Mouse (Mus musculus) liver, embryonic 12.5 days (tissue): ENCODE data around the gene E130218I03Rik. TPM values are rescaled to one million over a fixed set of nuclear protein-coding genes. Genes with fewer than 3 reads are reported as not detected.

ENCODE experiments used
- ATAC-seq: fragments of 200-750 bp; cut with Nextera tagmentation; 2 replicates; pipeline ENCODE4 v1.8.0; 2017; ENCODE audit warnings: moderate number of reproducible peaks, mild to moderate bottlenecking, moderate library complexity
- H3K27ac ChIP-seq: fragments of 300-500 bp; sonication (generic); 2 replicates; pipeline ENCODE4 v1.5.1; 2016; ENCODE audit warnings: mild to moderate bottlenecking
- H3K27me3 ChIP-seq: fragments of 300-500 bp; sonication (generic); replicated peaks from 2 replicates; pipeline ENCODE4 v1.6.1; 2016; ENCODE audit warnings: mild to moderate bottlenecking, moderate library complexity
- H3K36me3 ChIP-seq: fragments of 300-500 bp; sonication (generic); 2 replicates; pipeline ENCODE4 v1.6.1; 2016; ENCODE audit warnings: mild to moderate bottlenecking, moderate library complexity
- H3K4me1 ChIP-seq: fragments of 300-500 bp; sonication (generic); 2 replicates; pipeline ENCODE4 v1.6.1; 2016
- H3K4me2 ChIP-seq: fragments of 300-500 bp; sonication (generic); 2 replicates; pipeline ENCODE4 v1.6.1; 2016; ENCODE audit warnings: mild to moderate bottlenecking, moderate library complexity
- H3K4me3 ChIP-seq: fragments of 300-500 bp; sonication (generic); 2 replicates; pipeline ENCODE4 v1.5.1; 2016; ENCODE audit warnings: mild to moderate bottlenecking, moderate library complexity
- H3K9ac ChIP-seq: fragments of 300-500 bp; sonication (generic); 2 replicates; pipeline ENCODE4 v1.6.1; 2016; ENCODE audit warnings: mild to moderate bottlenecking, moderate library complexity
- H3K9me3 ChIP-seq: fragments of 300-500 bp; sonication (generic); replicated peaks from 2 replicates; pipeline ENCODE4 v1.6.1; 2016; ENCODE audit warnings: mild to moderate bottlenecking, moderate library complexity
- WGBS: fragments of 180-500 bp; shearing (Covaris S2); methylation state at CpG from one replicate; pipeline ENCODE4 v1.1.7; 2016; ENCODE audit not compliant: insufficient replicate concordance; 5-methylcytosine and 5-hydroxymethylcytosine counted together
- polyA plus RNA-seq: library from polyadenylated mRNA; unstranded; fragments of >200 nt; fragmentation: Nextera tagmentation; extraction: Ambion mirVana; gene quantifications from 2 replicates; pipeline ENCODE4 v1.2.1, GENCODE M21; 2016

The E130218I03Rik gene
- polyA plus RNA-seq = 0.30 and 0.48 TPM in 2 replicates

GRCm38 (mm10) chr4:134243516-134244250 is at the start of gene E130218I03Rik:
Gene E130218I03Rik (plus strand): TSS chr4:134243662.
- ATAC-seq = no peak
- Histone ChIP-seq H3K36me3 (peaks cover 11% of the 10 kb centered on the region; the same call in 1 of the 2 replicates), H3K4me2 (peak within 1 kb of the TSS; percentile 97), H3K4me1 (peaks cover 25% of the 10 kb centered on the region), H3K27ac (peak within 1 kb of the TSS; percentile 11; the same call in 1 of the 2 replicates), H3K4me3 (peak within 1 kb of the TSS; percentile 87), H3K27me3 (peaks cover 37% of the 10 kb centered on the region), H3K9ac (peak within 1 kb of the TSS; percentile 81), H3K9me3 (no peaks in the 10 kb centered on the region)
- 82% methylated on average over 17 of the region's 17 CpGs for WGBS

- Histone ChIP-seq H3K27ac (no peak overlapping the region), H3K9me3 (no peaks in the 10 kb centered on the region), H3K9ac (no peak overlapping the region), H3K27me3 (0 out of 2 replicates have a peak, but pooled peaks cover 3% of the 10 kb centered on the region), H3K4me3 (no peak overlapping the region), H3K4me2 (no peak overlapping the region), H3K4me1 (no peaks in the 10 kb centered on the region), H3K36me3 (no peaks in the 10 kb centered on the region)
- WGBS = 69% methylated on average over 2 of the region's 2 CpGs
- no peak for ATAC-seq
Measured at GRCm38 (mm10) chr4:134199371-134199770, 44.1 kb upstream of the E130218I03Rik start.

GRCm38 (mm10) chr4:134202904-134203303 is 40.6 kb upstream of the E130218I03Rik start, which contains the start of gene Gm7534:
Gene Gm7534 (minus strand): TSS chr4:134203004.
- WGBS = 76% methylated on average over 4 of the region's 4 CpGs
- no peak for ATAC-seq
- H3K36me3 ChIP-seq = no peaks in the 10 kb centered on the region
- no peaks in the 10 kb centered on the region for H3K4me1 ChIP-seq
- no peak within 1 kb of the TSS for H3K4me3 ChIP-seq
- H3K27ac ChIP-seq = no peak within 1 kb of the TSS
- H3K9me3 ChIP-seq = no peaks in the 10 kb centered on the region
- H3K4me2 ChIP-seq = no peak within 1 kb of the TSS
- no peak within 1 kb of the TSS for H3K9ac ChIP-seq
- H3K27me3 ChIP-seq = 0 out of 2 replicates have a peak, but pooled peaks cover 3% of the 10 kb centered on the region

- no peak overlapping the region for H3K9ac ChIP-seq
- H3K4me2 ChIP-seq = no peak overlapping the region
- no peak for ATAC-seq
- H3K36me3 ChIP-seq = no peaks in the 10 kb centered on the region
- peaks cover 5% of the 10 kb centered on the region; the same call in 1 of the 2 replicates for H3K27me3 ChIP-seq
- WGBS = 52% methylated on average over 17 of the region's 17 CpGs
- no peak overlapping the region for H3K4me3 ChIP-seq
- no peaks in the 10 kb centered on the region for H3K4me1 ChIP-seq
- no peaks in the 10 kb centered on the region for H3K9me3 ChIP-seq
- H3K27ac ChIP-seq = no peak overlapping the region
Measured at GRCm38 (mm10) chr4:134203340-134203896, 40.0 kb upstream of the E130218I03Rik start.

GRCm38 (mm10) chr4:134206488-134207053 is 36.9 kb upstream of the E130218I03Rik start:
- H3K27me3 ChIP-seq = peaks cover 18% of the 10 kb centered on the region
- no peaks in the 10 kb centered on the region for H3K4me1 ChIP-seq
- no peak overlapping the region for H3K4me3 ChIP-seq
- no peak overlapping the region for H3K27ac ChIP-seq
- no peak for ATAC-seq
- 52% methylated on average over 6 of the region's 6 CpGs for WGBS
- no peak overlapping the region for H3K9ac ChIP-seq
- no peak overlapping the region for H3K4me2 ChIP-seq
- H3K9me3 ChIP-seq = no peaks in the 10 kb centered on the region
- no peaks in the 10 kb centered on the region for H3K36me3 ChIP-seq

- WGBS = 45% methylated on average over 11 of the region's 11 CpGs
- peak; percentile 51; the same call in 1 of the 2 replicates for ATAC-seq
- no peak overlapping the region for H3K27ac ChIP-seq
- H3K36me3 ChIP-seq = no peaks in the 10 kb centered on the region
- no peak overlapping the region for H3K9ac ChIP-seq
- H3K9me3 ChIP-seq = no peaks in the 10 kb centered on the region
- no peak overlapping the region for H3K4me2 ChIP-seq
- H3K4me3 ChIP-seq = no peak overlapping the region
- peaks cover 33% of the 10 kb centered on the region for H3K27me3 ChIP-seq
- H3K4me1 ChIP-seq = peaks cover 10% of the 10 kb centered on the region
Measured at GRCm38 (mm10) chr4:134222793-134223600, 20.5 kb upstream of the E130218I03Rik start.

- H3K4me1 ChIP-seq = peaks cover 10% of the 10 kb centered on the region
- no peak within 1 kb of the TSS for H3K27ac ChIP-seq
- no peak for ATAC-seq
- WGBS = 55% methylated on average over 8 of the region's 8 CpGs
- H3K9ac ChIP-seq = no peak within 1 kb of the TSS
- no peaks in the 10 kb centered on the region for H3K36me3 ChIP-seq
- H3K27me3 ChIP-seq = peaks cover 32% of the 10 kb centered on the region
- H3K9me3 ChIP-seq = no peaks in the 10 kb centered on the region
- H3K4me3 ChIP-seq = no peak within 1 kb of the TSS
- H3K4me2 ChIP-seq = no peak within 1 kb of the TSS
Measured at GRCm38 (mm10) chr4:134227194-134227593, 16.3 kb upstream of the E130218I03Rik start, which contains the start of gene Catsper4. Gene Catsper4 (minus strand): TSS chr4:134227383.

- Histone ChIP-seq H3K9ac (no peak overlapping the region), H3K27me3 (peaks cover 44% of the 10 kb centered on the region), H3K27ac (no peak overlapping the region), H3K4me1 (no peaks in the 10 kb centered on the region), H3K36me3 (no peaks in the 10 kb centered on the region), H3K9me3 (no peaks in the 10 kb centered on the region), H3K4me2 (no peak overlapping the region; the same call in 1 of the 2 replicates), H3K4me3 (no peak overlapping the region)
- WGBS = 36% methylated on average over 8 of the region's 8 CpGs
- no peak for ATAC-seq
Measured at GRCm38 (mm10) chr4:134230431-134230830, 13.0 kb upstream of the E130218I03Rik start.

GRCm38 (mm10) chr4:134234876-134235275 is 8.6 kb upstream of the E130218I03Rik start:
- no peak overlapping the region for H3K9ac ChIP-seq
- 57% methylated on average over 5 of the region's 5 CpGs for WGBS
- no peak for ATAC-seq
- no peak overlapping the region for H3K4me3 ChIP-seq
- peaks cover 69% of the 10 kb centered on the region for H3K27me3 ChIP-seq
- no peak overlapping the region for H3K4me2 ChIP-seq
- no peaks in the 10 kb centered on the region for H3K9me3 ChIP-seq
- no peak overlapping the region for H3K27ac ChIP-seq
- H3K36me3 ChIP-seq = no peaks in the 10 kb centered on the region
- peaks cover 17% of the 10 kb centered on the region for H3K4me1 ChIP-seq

- H3K36me3 ChIP-seq = no peaks in the 10 kb centered on the region
- H3K27ac ChIP-seq = no peak overlapping the region
- 0 out of 2 replicates have a peak overlapping the region, but pooled peaks have one; percentile 10 for H3K4me3 ChIP-seq
- no peaks in the 10 kb centered on the region for H3K9me3 ChIP-seq
- ATAC-seq = no peak
- H3K27me3 ChIP-seq = peaks cover 60% of the 10 kb centered on the region
- H3K4me2 ChIP-seq = peak overlapping the region; percentile 48
- peaks cover 17% of the 10 kb centered on the region for H3K4me1 ChIP-seq
- 23% methylated on average over 19 of the region's 19 CpGs for WGBS
- no peak overlapping the region for H3K9ac ChIP-seq
Measured at GRCm38 (mm10) chr4:134237582-134238278, 5.7 kb upstream of the E130218I03Rik start.

GRCm38 (mm10) chr4:134238279-134238651 is 5.2 kb upstream of the E130218I03Rik start, which contains the start of gene Cnksr1:
Gene Cnksr1 (minus strand): TSS chr4:134238399.
- Histone ChIP-seq H3K4me1 (peaks cover 17% of the 10 kb centered on the region), H3K36me3 (0 out of 2 replicates have a peak, but pooled peaks cover under 1% of the 10 kb centered on the region), H3K4me2 (peak within 1 kb of the TSS; percentile 48), H3K9me3 (no peaks in the 10 kb centered on the region), H3K27me3 (peaks cover 57% of the 10 kb centered on the region), H3K4me3 (peak within 1 kb of the TSS; percentile 10; the same call in 1 of the 2 replicates), H3K27ac (no peak within 1 kb of the TSS), H3K9ac (no peak within 1 kb of the TSS)
- no peak for ATAC-seq
- WGBS = 7% methylated on average over 18 of the region's 18 CpGs
